Mouse (Mus musculus): Measurements from ENCODE around the gene Sdk2. TPM values are rescaled to one million over a fixed set of nuclear protein-coding genes. Genes with fewer than 3 reads are reported as not detected.

The Sdk2 gene
- polyA plus RNA-seq, 1 experiment from 2014 or later = 3.0 TPM

- H3K36me3 ChIP-seq (ENCODE audit: control insufficient read depth, insufficient read depth, low read length) = no peaks in the 10 kb centered on the region
- H3K4me3 ChIP-seq (ENCODE audit: low read depth, low read length) = no peak overlapping the region
- no peaks in the 10 kb centered on the region for H3K9me3 ChIP-seq (replicated peaks; ENCODE audit: control insufficient read depth, low read length, poor library complexity, severe bottlenecking)
- H3K9ac ChIP-seq (ENCODE audit: low read depth, low read length) = no peak overlapping the region
- ATAC-seq = no peak
- H3K4me1 ChIP-seq (ENCODE audit: control insufficient read depth, insufficient read depth, low read length) = no peaks in the 10 kb centered on the region; the same call in 1 of the 2 replicates
- no peaks in the 10 kb centered on the region for H3K27me3 ChIP-seq (ENCODE audit: control insufficient read depth, insufficient read depth, low read depth, low read length)
- H3K27ac ChIP-seq (ENCODE audit: low read length) = no peak overlapping the region
- WGBS = 91% methylated on average over 7 of the region's 7 CpGs
- no peak overlapping the region for H3K4me2 ChIP-seq (ENCODE audit: low read length)
Measured at GRCm38 (mm10) chr11:113740100-113740499, 326.7 kb downstream of the Sdk2 start.

- no peak overlapping the region for H3K4me2 ChIP-seq (ENCODE audit: low read length)
- no peak for ATAC-seq
Measured at GRCm38 (mm10) chr11:113739213-113739612, 327.6 kb downstream of the Sdk2 start.

GRCm38 (mm10) chr11:113737912-113738311 lies 328.9 kb downstream of the Sdk2 start:
- peaks cover 2% of the 10 kb centered on the region; the same call in 1 of the 2 replicates for H3K4me1 ChIP-seq (ENCODE audit: control insufficient read depth, insufficient read depth, low read length)
- WGBS = 77% methylated on average over 8 of the region's 8 CpGs
- no peak for ATAC-seq

More at GRCm38 (mm10) chr11:113739213-113739612, 327.6 kb downstream of the Sdk2 start:
- 82% methylated on average over 8 of the region's 8 CpGs for WGBS
- Histone ChIP-seq H3K36me3 (ENCODE audit: control insufficient read depth, insufficient read depth, low read length) (no peaks in the 10 kb centered on the region), H3K27ac (ENCODE audit: low read length) (no peak overlapping the region), H3K4me3 (ENCODE audit: low read depth, low read length) (no peak overlapping the region), H3K4me1 (ENCODE audit: control insufficient read depth, insufficient read depth, low read length) (no peaks in the 10 kb centered on the region; the same call in 1 of the 2 replicates), H3K9ac (ENCODE audit: low read depth, low read length) (no peak overlapping the region), H3K27me3 (ENCODE audit: control insufficient read depth, insufficient read depth, low read depth, low read length) (no peaks in the 10 kb centered on the region), H3K9me3 (replicated peaks; ENCODE audit: control insufficient read depth, low read length, poor library complexity, severe bottlenecking) (no peaks in the 10 kb centered on the region)

GRCm38 (mm10) chr11:113737553-113737854 lies 329.3 kb downstream of the Sdk2 start:
- H3K4me1 ChIP-seq (ENCODE audit: control insufficient read depth, insufficient read depth, low read length) = peaks cover 2% of the 10 kb centered on the region; the same call in 1 of the 2 replicates
- no peaks in the 10 kb centered on the region for H3K9me3 ChIP-seq (replicated peaks; ENCODE audit: control insufficient read depth, low read length, poor library complexity, severe bottlenecking)
- no peaks in the 10 kb centered on the region for H3K27me3 ChIP-seq (ENCODE audit: control insufficient read depth, insufficient read depth, low read depth, low read length)
- no peak for ATAC-seq
- no peaks in the 10 kb centered on the region for H3K36me3 ChIP-seq (ENCODE audit: control insufficient read depth, insufficient read depth, low read length)
- H3K9ac ChIP-seq (ENCODE audit: low read depth, low read length) = no peak overlapping the region
- WGBS = 92% methylated on average over 3 of the region's 3 CpGs
- no peak overlapping the region for H3K27ac ChIP-seq (ENCODE audit: low read length)
- no peak overlapping the region for H3K4me2 ChIP-seq (ENCODE audit: low read length)
- no peak overlapping the region for H3K4me3 ChIP-seq (ENCODE audit: low read depth, low read length)

More at GRCm38 (mm10) chr11:113737912-113738311, 328.9 kb downstream of the Sdk2 start:
- Histone ChIP-seq H3K27ac (ENCODE audit: low read length) (no peak overlapping the region), H3K9me3 (replicated peaks; ENCODE audit: control insufficient read depth, low read length, poor library complexity, severe bottlenecking) (no peaks in the 10 kb centered on the region), H3K4me2 (ENCODE audit: low read length) (no peak overlapping the region), H3K36me3 (ENCODE audit: control insufficient read depth, insufficient read depth, low read length) (no peaks in the 10 kb centered on the region), H3K27me3 (ENCODE audit: control insufficient read depth, insufficient read depth, low read depth, low read length) (no peaks in the 10 kb centered on the region), H3K4me3 (ENCODE audit: low read depth, low read length) (no peak overlapping the region), H3K9ac (ENCODE audit: low read depth, low read length) (no peak overlapping the region)

GRCm38 (mm10) chr11:113736848-113737552 lies 329.8 kb downstream of the Sdk2 start:
- Histone ChIP-seq H3K27me3 (ENCODE audit: control insufficient read depth, insufficient read depth, low read depth, low read length) (no peaks in the 10 kb centered on the region), H3K9me3 (replicated peaks; ENCODE audit: control insufficient read depth, low read length, poor library complexity, severe bottlenecking) (no peaks in the 10 kb centered on the region), H3K9ac (ENCODE audit: low read depth, low read length) (no peak overlapping the region), H3K27ac (ENCODE audit: low read length) (no peak overlapping the region), H3K4me3 (ENCODE audit: low read depth, low read length) (no peak overlapping the region), H3K4me2 (ENCODE audit: low read length) (no peak overlapping the region), H3K36me3 (ENCODE audit: control insufficient read depth, insufficient read depth, low read length) (no peaks in the 10 kb centered on the region), H3K4me1 (ENCODE audit: control insufficient read depth, insufficient read depth, low read length) (peaks cover 2% of the 10 kb centered on the region; the same call in 1 of the 2 replicates)
- WGBS = 80% methylated on average over 11 of the region's 11 CpGs
- no peak for ATAC-seq

GRCm38 (mm10) chr11:113735151-113735550 lies 331.7 kb downstream of the Sdk2 start:
- Histone ChIP-seq H3K9ac (ENCODE audit: low read depth, low read length) (no peak overlapping the region), H3K36me3 (ENCODE audit: control insufficient read depth, insufficient read depth, low read length) (no peaks in the 10 kb centered on the region), H3K4me1 (ENCODE audit: control insufficient read depth, insufficient read depth, low read length) (peaks cover 2% of the 10 kb centered on the region; the same call in 1 of the 2 replicates), H3K27ac (ENCODE audit: low read length) (no peak overlapping the region), H3K9me3 (replicated peaks; ENCODE audit: control insufficient read depth, low read length, poor library complexity, severe bottlenecking) (no peaks in the 10 kb centered on the region), H3K4me3 (ENCODE audit: low read depth, low read length) (no peak overlapping the region), H3K4me2 (ENCODE audit: low read length) (no peak overlapping the region), H3K27me3 (ENCODE audit: control insufficient read depth, insufficient read depth, low read depth, low read length) (no peaks in the 10 kb centered on the region)
- WGBS = 73% methylated on average over 6 of the region's 6 CpGs
- no peak for ATAC-seq

GRCm38 (mm10) chr11:113733631-113734364 lies 333.0 kb downstream of the Sdk2 start:
- 0 out of 2 replicates have a peak, but pooled peaks have one; percentile 23 for ATAC-seq
- H3K9me3 ChIP-seq (replicated peaks; ENCODE audit: control insufficient read depth, low read length, poor library complexity, severe bottlenecking) = no peaks in the 10 kb centered on the region
- no peak overlapping the region for H3K27ac ChIP-seq (ENCODE audit: low read length)
- H3K36me3 ChIP-seq (ENCODE audit: control insufficient read depth, insufficient read depth, low read length) = peaks cover 5% of the 10 kb centered on the region
- WGBS = 63% methylated on average over 6 of the region's 6 CpGs
- no peak overlapping the region for H3K9ac ChIP-seq (ENCODE audit: low read depth, low read length)
- no peak overlapping the region for H3K4me2 ChIP-seq (ENCODE audit: low read length)
- no peak overlapping the region for H3K4me3 ChIP-seq (ENCODE audit: low read depth, low read length)
- H3K27me3 ChIP-seq (ENCODE audit: control insufficient read depth, insufficient read depth, low read depth, low read length) = no peaks in the 10 kb centered on the region
- H3K4me1 ChIP-seq (ENCODE audit: control insufficient read depth, insufficient read depth, low read length) = peaks cover 2% of the 10 kb centered on the region; the same call in 1 of the 2 replicates

- no peak for ATAC-seq
- H3K27ac ChIP-seq (ENCODE audit: low read length) = no peak overlapping the region
- H3K4me1 ChIP-seq (ENCODE audit: control insufficient read depth, insufficient read depth, low read length) = peaks cover 2% of the 10 kb centered on the region; the same call in 1 of the 2 replicates
- H3K4me2 ChIP-seq (ENCODE audit: low read length) = no peak overlapping the region
- no peak overlapping the region for H3K9ac ChIP-seq (ENCODE audit: low read depth, low read length)
- peaks cover 18% of the 10 kb centered on the region for H3K36me3 ChIP-seq (ENCODE audit: control insufficient read depth, insufficient read depth, low read length)
- H3K9me3 ChIP-seq (replicated peaks; ENCODE audit: control insufficient read depth, low read length, poor library complexity, severe bottlenecking) = no peaks in the 10 kb centered on the region
- WGBS = 94% methylated on average over 10 of the region's 10 CpGs
- no peak overlapping the region for H3K4me3 ChIP-seq (ENCODE audit: low read depth, low read length)
- H3K27me3 ChIP-seq (ENCODE audit: control insufficient read depth, insufficient read depth, low read depth, low read length) = no peaks in the 10 kb centered on the region
Measured at GRCm38 (mm10) chr11:113731945-113732612, 334.8 kb downstream of the Sdk2 start.

Measured in midbrain, embryonic 16.5 days (tissue).